Mouse (Mus musculus) stomach, postnatal 0 days (tissue): Measurements from ENCODE around the gene Gm3629.
"Not testable (repeated sequence)": the region's sequence is repeated elsewhere in the genome, so short reads cannot be mapped to it uniquely, and the experiment has no call there.

Experiments
- CTCF ChIP-seq: IDR thresholded peaks from 2 replicates; pipeline ENCODE4 v1.5.1; 2016; ENCODE audit warnings: antibody characterized with exemption, low read depth, mild to moderate bottlenecking, moderate library complexity
- EP300 ChIP-seq: optimal IDR thresholded peaks from 2 replicates; pipeline ENCODE3; 2016; ENCODE audit warnings: antibody characterized with exemption

DNA sequence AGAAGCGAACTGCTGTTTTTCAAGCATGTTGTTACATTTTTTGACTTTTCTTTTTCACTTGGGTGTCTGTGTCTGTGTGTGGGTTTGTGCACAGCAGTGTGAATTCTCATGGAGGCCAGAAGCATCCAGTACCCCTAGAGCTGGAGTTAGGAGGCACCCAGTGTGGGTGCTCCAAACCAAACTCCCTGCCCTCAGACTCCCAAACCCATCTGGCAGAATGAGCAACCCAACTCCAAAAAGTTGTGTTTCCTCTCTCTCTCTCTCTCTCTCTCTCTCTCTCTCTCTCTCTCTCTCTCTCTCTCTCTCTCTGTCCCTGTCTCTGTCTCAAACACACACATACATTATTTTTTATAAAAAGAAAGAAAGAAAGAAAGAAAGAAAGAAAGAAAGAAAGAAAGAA is 16.0 kb upstream of the Gm3629 start:
- TF ChIP-seq CTCF, EP300: not testable (repeated sequence)
